ENCODE assay signal across 8 mouse cellular contexts in the genomic region with DNA sequence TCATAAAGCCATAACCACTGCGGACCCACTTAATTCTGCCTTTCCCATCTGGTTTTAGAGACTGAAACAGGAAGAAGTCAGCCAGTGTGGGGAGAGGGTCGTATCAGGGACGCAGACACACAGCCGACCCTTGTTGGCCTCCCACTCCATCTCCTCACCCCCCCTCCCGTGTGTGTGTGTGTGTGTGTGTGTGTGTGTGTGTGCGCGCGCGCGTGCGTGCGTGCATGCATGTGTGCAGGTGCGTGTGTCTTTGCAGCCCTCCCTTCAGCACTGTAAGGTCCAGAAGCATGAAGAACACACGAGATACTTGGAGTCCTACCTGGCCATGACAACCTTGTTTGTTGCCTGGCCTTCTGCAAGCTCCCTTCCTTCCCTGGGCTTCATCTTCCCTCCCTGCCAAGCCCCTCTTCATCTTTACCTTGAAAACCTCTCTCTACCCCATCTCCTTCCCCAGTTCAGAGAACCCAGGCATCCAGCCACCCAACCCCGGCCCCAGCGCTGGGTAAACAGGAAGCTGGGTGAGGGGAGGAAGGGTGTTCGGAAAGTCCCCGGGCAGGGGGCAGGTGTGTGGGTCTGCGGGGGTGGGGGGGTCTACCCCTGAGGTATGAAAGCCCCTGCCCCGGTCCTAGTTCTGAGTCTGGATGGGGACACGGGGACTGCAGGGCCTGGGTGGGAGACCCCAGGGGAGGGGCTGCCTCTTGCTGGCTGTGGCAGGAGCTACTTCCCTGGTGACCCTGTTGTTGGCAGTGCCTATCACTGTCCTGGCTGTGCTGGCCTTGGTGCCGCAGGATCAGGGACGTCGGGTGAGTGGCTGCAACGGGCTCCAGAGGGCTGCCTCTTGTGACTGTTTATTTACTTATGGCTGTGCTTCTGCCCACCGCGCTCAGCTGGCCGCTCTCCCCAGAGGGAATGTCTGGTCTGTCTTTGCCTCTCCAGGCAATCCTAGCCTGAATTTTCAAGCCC. TPM values are rescaled to one million over a fixed set of nuclear protein-coding genes. Genes with fewer than 3 reads are reported as not detected.
DNase-seq lines count a peak whose midpoint lies in the region; ATAC-seq lines count a peak whose summit lies in the region.

A gene (plus strand): TSS at position 559 of the 963 bp plus-strand sequence.

- peak within 1 kb of the TSS; percentile 76 for H3K4me3 ChIP-seq in brown adipose tissue, adult 24 weeks (ENCODE audit: insufficient read depth, low read depth, low read length)
- H3K4me3 ChIP-seq in intestine, embryonic 16.5 days (ENCODE audit: low read length) = peak within 1 kb of the TSS; percentile 52
- peak within 1 kb of the TSS; percentile 39; the same call in 1 of the 2 replicates for H3K4me3 ChIP-seq in midbrain, embryonic 15.5 days

- H3K27me3 ChIP-seq in intestine, embryonic 16.5 days (replicated peaks; ENCODE audit: control insufficient read depth, insufficient read depth, low read length) = peaks cover 9% of the 10 kb centered on the region
- H3K27me3 ChIP-seq in midbrain, embryonic 15.5 days (replicated peaks) = peaks cover 32% of the 10 kb centered on the region

- peak; percentile 95 for DNase-seq in heart, adult 11 months
- DNase-seq in heart, postnatal 25 days (ENCODE audit: low spot score) = no peak
- peak; percentile 89 to 95 for DNase-seq in thymus, postnatal 36 days
- no peak for DNase-seq in right cerebral cortex, postnatal 10 days (ENCODE audit: low spot score in 2 of 2)
- DNase-seq in adipocyte (ENCODE audit: low spot score) = no peak

- whole genome bisulfite sequencing in intestine, embryonic 16.5 days = 43% methylated on average over 28 of the region's 28 CpGs
- 76% methylated on average over 28 of the region's 28 CpGs for WGBS in midbrain, embryonic 15.5 days

- H3K27ac ChIP-seq in brown adipose tissue, adult 24 weeks (replicated peaks; ENCODE audit: low read depth, low read length) = no peak within 1 kb of the TSS
- peak within 1 kb of the TSS; percentile 16; the same call in 1 of the 2 replicates for H3K27ac ChIP-seq in intestine, embryonic 16.5 days (ENCODE audit: low read length)
- H3K27ac ChIP-seq in midbrain, embryonic 15.5 days = no peak within 1 kb of the TSS

- H3K4me1 ChIP-seq in brown adipose tissue, adult 24 weeks (ENCODE audit: control insufficient read depth, insufficient read depth, insufficient read length, low read length) = peaks cover 3% of the 10 kb centered on the region
- H3K4me1 ChIP-seq in intestine, embryonic 16.5 days (ENCODE audit: control insufficient read depth, insufficient read depth, low read length) = peaks cover 13% of the 10 kb centered on the region
- H3K4me1 ChIP-seq in midbrain, embryonic 15.5 days = peaks cover 11% of the 10 kb centered on the region

- H3K9me3 ChIP-seq in intestine, embryonic 16.5 days (ENCODE audit: control insufficient read depth, low read length) = no peaks in the 10 kb centered on the region
- no peaks in the 10 kb centered on the region for H3K9me3 ChIP-seq in midbrain, embryonic 15.5 days

- intact Hi-C loops in heart, postnatal 25 days (cut with DNase I) = loop anchor here (2.0 kb wide), 1 partner anchor 15 kb away; no protein-coding TSS in a partner anchor

- no peaks in the 10 kb centered on the region for H3K36me3 ChIP-seq in intestine, embryonic 16.5 days (ENCODE audit: control insufficient read depth, insufficient read depth, low read length)
- H3K36me3 ChIP-seq in midbrain, embryonic 15.5 days (replicated peaks) = no peaks in the 10 kb centered on the region

- H3K9ac ChIP-seq in intestine, embryonic 16.5 days (ENCODE audit: low read depth, low read length) = 0 out of 2 replicates have a peak within 1 kb of the TSS, but pooled peaks have one; percentile 67
- H3K9ac ChIP-seq in midbrain, embryonic 15.5 days = no peak within 1 kb of the TSS

- peak within 1 kb of the TSS; percentile 95; the same call in 1 of the 2 replicates for H3K4me2 ChIP-seq in intestine, embryonic 16.5 days (ENCODE audit: low read depth, low read length)
- no peak within 1 kb of the TSS for H3K4me2 ChIP-seq in midbrain, embryonic 15.5 days

- peak; percentile 16; the same call in 1 of the 2 replicates for ATAC-seq in intestine, embryonic 16.5 days
- ATAC-seq in midbrain, embryonic 15.5 days (replicated peaks) = no peak

RNA-seq across cellular contexts. Expression of the gene that starts here (rescaled TPM):
- 1 to 10 TPM; 1.4 to 1.8 TPM for total RNA-seq in heart, postnatal 25 days (2021)
- not detected in 2 replicates for polyA plus RNA-seq in brown adipose tissue, adult 24 weeks (2012; ENCODE audit: insufficient read depth, insufficient read length, missing spikeins)
- polyA plus RNA-seq in intestine, embryonic 16.5 days (2015; fragmentation: Nextera tagmentation; extraction: Ambion mirVana) = 4.4 and 4.7 TPM in 2 replicates
- polyA plus RNA-seq in midbrain, embryonic 15.5 days (2015; fragmentation: Nextera tagmentation; extraction: Ambion mirVana) = 0.58 and 0.78 TPM in 2 replicates

Comparison
In these comparisons a context has a peak if more than half of its experiments do, and no peak if none do; other contexts are left out.
1. DNase-seq: peak in heart, adult 11 months (single experiment) and thymus, postnatal 36 days (2 of 2); none in heart, postnatal 25 days (single experiment), right cerebral cortex, postnatal 10 days (0 of 2) and adipocyte (single experiment).
2. Peak in every context shown above with its lines, with median percentiles within 50 percentile points of each other: H3K4me3 ChIP-seq.